Mouse (Mus musculus) hindbrain, embryonic 11.5 days (tissue): ENCODE results near the gene Praf2. TPM values are rescaled to one million over a fixed set of nuclear protein-coding genes. Genes with fewer than 3 reads are reported as not detected.

Experiments
- polyA plus RNA-seq: library from polyadenylated mRNA; unstranded; fragments of >200 nt; fragmentation: Nextera tagmentation; extraction: Ambion mirVana; gene quantifications from 2 replicates; pipeline ENCODE4 v1.2.1, GENCODE M21; 2014

Gene Praf2
- polyA plus RNA-seq, 1 experiment from 2014 or later: 108 TPM

Other genes with a start within 250 kb of the Praf2 start
- gene Foxp3, start 154.8 kb upstream of the Praf2 start, polyA plus RNA-seq: 0.10 TPM in 1 of 2 replicates, not detected in the other
- 1.3 and 1.6 TPM in 2 replicates for gene Ppp1r3f, start 154.2 kb upstream of the Praf2 start, polyA plus RNA-seq
- 22.4 and 25.8 TPM in 2 replicates for gene Ccdc22, start 122.9 kb upstream of the Praf2 start, polyA plus RNA-seq
- gene Cacna1f, start 121.4 kb upstream of the Praf2 start, polyA plus RNA-seq: 0.04 TPM in 1 of 2 replicates, not detected in the other
- gene Syp, start 90.0 kb upstream of the Praf2 start, polyA plus RNA-seq: 13.9 and 14.5 TPM in 2 replicates
- gene Prickle3, start 71.2 kb upstream of the Praf2 start, polyA plus RNA-seq: 1.9 and 2.5 TPM in 2 replicates
- 45.7 and 49.3 TPM in 2 replicates for gene Plp2, start 57.0 kb upstream of the Praf2 start, polyA plus RNA-seq
- 0.07 and 0.25 TPM in 2 replicates for gene Magix, start 47.2 kb upstream of the Praf2 start, polyA plus RNA-seq
- gene Gpkow, start 31.3 kb upstream of the Praf2 start, polyA plus RNA-seq: 35.6 and 47.7 TPM in 2 replicates
- 16.1 and 18.7 TPM in 2 replicates for gene Wdr45, start 14.1 kb upstream of the Praf2 start, polyA plus RNA-seq
- gene Gm45208, start 6.2 kb upstream of the Praf2 start, polyA plus RNA-seq: not detected in 2 replicates
- 19.9 and 21.5 TPM in 2 replicates for gene Ccdc120, start 22.5 kb downstream of the Praf2 start, polyA plus RNA-seq
- 18.5 and 21.7 TPM in 2 replicates for gene Tfe3, start 34.1 kb downstream of the Praf2 start, polyA plus RNA-seq
- 46.1 and 53.6 TPM in 2 replicates for gene Gripap1, start 61.3 kb downstream of the Praf2 start, polyA plus RNA-seq
- gene Kcnd1, start 93.8 kb downstream of the Praf2 start, polyA plus RNA-seq: 1.6 and 2.2 TPM in 2 replicates
- 32.4 and 37.5 TPM in 2 replicates for gene Otud5, start 112.9 kb downstream of the Praf2 start, polyA plus RNA-seq
- gene Pim2, start 149.8 kb downstream of the Praf2 start, polyA plus RNA-seq: 6.4 and 7.1 TPM in 2 replicates
- 11.5 and 13.3 TPM in 2 replicates for gene Slc35a2, start 155.6 kb downstream of the Praf2 start, polyA plus RNA-seq
- 155 and 161 TPM in 2 replicates for gene Pqbp1, start 170.8 kb downstream of the Praf2 start, polyA plus RNA-seq
- gene Timm17b, start 170.9 kb downstream of the Praf2 start, polyA plus RNA-seq: 168 and 179 TPM in 2 replicates
- gene Gm10491, start 179.4 kb downstream of the Praf2 start, polyA plus RNA-seq: not detected in 2 replicates
- not detected in 2 replicates for gene Gm10490, start 181.1 kb downstream of the Praf2 start, polyA plus RNA-seq
- 23.9 and 25.9 TPM in 2 replicates for gene Pcsk1n, start 191.4 kb downstream of the Praf2 start, polyA plus RNA-seq
- gene Eras, start 200.2 kb downstream of the Praf2 start, polyA plus RNA-seq: not detected in 2 replicates
- gene Hdac6, start 219.4 kb downstream of the Praf2 start, polyA plus RNA-seq: 46.0 and 48.5 TPM in 2 replicates
- 3.9 and 4.9 TPM in 2 replicates for gene Gata1, start 249.6 kb downstream of the Praf2 start, polyA plus RNA-seq